Mouse (Mus musculus) gastrocnemius, postnatal 14 days (tissue): ENCODE results near the gene Sugp1. TPM values are rescaled to one million over a fixed set of nuclear protein-coding genes. Genes with fewer than 3 reads are reported as not detected.
"Not testable (repeated sequence)": the region's sequence is repeated elsewhere in the genome, so short reads cannot be mapped to it uniquely, and the experiment has no call there.

Experiments used
- DNase-seq: peaks from one replicate; pipeline ENCODE4 v3.0.0; 2021; ENCODE audit warnings: mixed read lengths
- intact Hi-C: fragments of 180-260 bp; cut with DNase I; formaldehyde crosslinking; loops from one replicate; pipeline ENCODE4 v1.15.1; 2025; ENCODE audit warnings: low total_unique reads
- total RNA-seq, 2 experiments: library from RNA; stranded (reverse); gene quantifications; 2 replicates each; pipeline ENCODE4 v1.2.3; 2021

The Sugp1 gene
- total RNA-seq, 2 experiments from 2014 or later, result 17.7 to 17.9 TPM

- intact Hi-C loops, result no loop called here
- no peak for DNase-seq
These were observed 4.6 kb upstream of the Sugp1 start for GRCm38 (mm10) chr8:70037994-70038393.

- intact Hi-C loops, result no loop called here
- DNase-seq, result peak; percentile 31
These were observed 597 bp upstream of the Sugp1 start for GRCm38 (mm10) chr8:70041885-70042546.

- DNase-seq, result no peak
- intact Hi-C loops, result no loop called here
These were observed 1.4 kb downstream of the Sugp1 start for GRCm38 (mm10) chr8:70043996-70044395.

- DNase-seq, result no peak
- intact Hi-C loops, result no loop called here
These were observed 7.0 kb downstream of the Sugp1 start for GRCm38 (mm10) chr8:70049662-70050061.

GRCm38 (mm10) chr8:70050434-70050833 lies 7.8 kb downstream of the Sugp1 start:
- DNase-seq, intact Hi-C loops: not testable (repeated sequence)

- intact Hi-C loops, result no loop called here
- no peak for DNase-seq
These were observed 15.1 kb downstream of the Sugp1 start for GRCm38 (mm10) chr8:70057721-70058120.

- DNase-seq, result no peak
- intact Hi-C loops, result no loop called here
These were observed 29.3 kb downstream of the Sugp1 start for GRCm38 (mm10) chr8:70071836-70072440.

GRCm38 (mm10) chr8:70072441-70073069 lies 29.9 kb downstream of the Sugp1 start, which contains the start of gene Tm6sf2:
Tm6sf2 (plus strand) TSS chr8:70072924.
- DNase-seq, result peak; percentile 35
- intact Hi-C loops, result no loop called here

- intact Hi-C loops, result no loop called here
- DNase-seq, result no peak
These were observed 30.5 kb downstream of the Sugp1 start for GRCm38 (mm10) chr8:70073120-70073519.

GRCm38 (mm10) chr8:70073682-70074081 lies 31.1 kb downstream of the Sugp1 start:
- DNase-seq, result no peak
- intact Hi-C loops, result no loop called here

- no peak for DNase-seq
- intact Hi-C loops, result no loop called here
These were observed 39.4 kb downstream of the Sugp1 start for GRCm38 (mm10) chr8:70081976-70082375.

GRCm38 (mm10) chr8:70083285-70083684 lies 40.7 kb downstream of the Sugp1 start, which contains the start of gene Hapln4:
Hapln4 (plus strand) TSS chr8:70083457.
- intact Hi-C loops, result no loop called here
- DNase-seq, result no peak

- DNase-seq, result no peak
- intact Hi-C loops, result loop anchor here (5.0 kb wide), 1 partner anchor 83 kb away; no protein-coding TSS in a partner anchor
These were observed 41.8 kb downstream of the Sugp1 start for GRCm38 (mm10) chr8:70084191-70085065.

GRCm38 (mm10) chr8:70086151-70086550 lies 43.5 kb downstream of the Sugp1 start:
- intact Hi-C loops, result loop anchor here (5.0 kb wide), 1 partner anchor 81 kb away; no protein-coding TSS in a partner anchor
- DNase-seq, result no peak

- intact Hi-C loops, result loop anchor here (5.0 kb wide), 1 partner anchor 80 kb away; no protein-coding TSS in a partner anchor
- DNase-seq, result no peak
These were observed 44.6 kb downstream of the Sugp1 start for GRCm38 (mm10) chr8:70087237-70087636.

GRCm38 (mm10) chr8:70087836-70088650 lies 45.4 kb downstream of the Sugp1 start:
- peak; percentile 38 for DNase-seq

GRCm38 (mm10) chr8:70089296-70089960 lies 46.8 kb downstream of the Sugp1 start:
- intact Hi-C loops, result loop anchor here (5.0 kb wide), 1 partner anchor 78 kb away; no protein-coding TSS in a partner anchor
- no peak for DNase-seq

More at GRCm38 (mm10) chr8:70087836-70088650, 45.4 kb downstream of the Sugp1 start:
- intact Hi-C loops, result loop anchor here (5.0 kb wide), 1 partner anchor 79 kb away; no protein-coding TSS in a partner anchor

- no peak for DNase-seq
- intact Hi-C loops, result no loop called here
These were observed 50.2 kb downstream of the Sugp1 start for GRCm38 (mm10) chr8:70092786-70093185.
